Mouse (Mus musculus) heart, postnatal 36 days (tissue): Measurements from ENCODE around the gene Tmem185b. TPM values are rescaled to one million over a fixed set of nuclear protein-coding genes. Genes with fewer than 3 reads are reported as not detected.

Experiments
- total RNA-seq, 2 experiments: library from RNA; stranded (reverse); gene quantifications; 2 replicates each; pipeline ENCODE4 v1.2.3; 2021

Tmem185b gene
- total RNA-seq, 2 experiments from 2014 or later: 13.3 to 14.4 TPM

Other genes with a start within 250 kb of the Tmem185b start
- 1 to 10 TPM; 1.4 to 1.5 TPM for gene Inhbb, start 103.9 kb upstream of the Tmem185b start, total RNA-seq
- 10 to 100 TPM; 30.9 to 31.1 TPM for gene Ralb, start 21.4 kb upstream of the Tmem185b start, total RNA-seq
- gene Epb41l5, start 122.8 kb downstream of the Tmem185b start, total RNA-seq: 1 to 10 TPM; 3.5 to 7.2 TPM